Mouse (Mus musculus) adipose tissue, adult 10 weeks (tissue): Measurements from ENCODE around the gene Kirrel. TPM values are rescaled to one million over a fixed set of nuclear protein-coding genes. Genes with fewer than 3 reads are reported as not detected.

Experiments
- polyA plus RNA-seq: library from polyadenylated mRNA; stranded (reverse); fragments of 350-450 nt; fragmentation: Illumina TruSeq; extraction: RNeasy Lipid Tissue Mini Kit (QIAGEN cat#74804); gene quantifications from one replicate; pipeline ENCODE4 v1.2.3, GENCODE M21; 2014; ENCODE audit warnings: low read depth, low replicate concordance

Kirrel gene
- 16.8 TPM for polyA plus RNA-seq

DNA sequence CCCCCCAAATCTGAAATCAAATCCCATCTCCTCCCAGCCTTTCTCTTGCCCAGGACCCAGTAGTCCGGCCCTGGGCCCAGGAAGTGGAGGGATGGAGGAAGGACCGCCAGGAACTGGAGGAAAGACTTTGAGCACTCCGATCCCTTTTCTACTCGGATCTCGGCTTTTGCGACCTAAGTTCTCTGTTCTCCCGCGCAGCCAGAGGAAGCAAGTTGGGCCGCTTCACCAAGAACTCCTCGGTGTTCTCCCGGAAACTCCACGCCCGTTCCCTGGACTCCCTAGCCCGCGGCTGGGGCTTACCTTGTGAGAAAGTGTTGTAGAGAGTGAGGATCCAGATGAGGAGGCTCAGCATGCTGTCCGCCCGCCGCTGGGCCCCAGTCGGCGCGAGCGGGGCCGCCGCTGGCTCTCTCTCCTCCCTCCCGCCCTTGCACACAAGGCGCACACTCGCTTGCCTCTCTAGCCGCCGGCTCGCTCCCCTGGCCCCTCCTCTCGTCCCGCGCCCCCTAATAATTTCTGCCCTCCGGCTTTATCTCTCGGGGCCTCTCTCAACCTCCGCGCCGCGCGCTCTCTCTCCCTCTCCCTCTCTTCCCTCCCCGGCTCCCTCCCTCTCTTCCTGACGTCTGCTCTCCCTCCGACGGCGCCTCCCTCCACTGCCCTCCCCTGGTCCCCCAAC is at the start of gene Kirrel:
Kirrel (minus strand) TSS at position 652 of the 673 bp plus-strand sequence.

Other genes starting within 250 kb of the Kirrel start
- gene Cd1d1, start 175.3 kb downstream of the Kirrel start, polyA plus RNA-seq = 173 TPM
- gene Fcrls, start 89.0 kb upstream of the Kirrel start, polyA plus RNA-seq = 22.1 TPM
- 0.38 TPM for gene Cd5l, start 183.1 kb upstream of the Kirrel start, polyA plus RNA-seq
- 0.97 TPM for gene Fcrl1, start 201.6 kb upstream of the Kirrel start, polyA plus RNA-seq